Mouse (Mus musculus) limb, embryonic 14.5 days (tissue): ENCODE results near the gene Tmed9. TPM values are rescaled to one million over a fixed set of nuclear protein-coding genes. Genes with fewer than 3 reads are reported as not detected.
"Not testable (repeated sequence)": the region's sequence is repeated elsewhere in the genome, so short reads cannot be mapped to it uniquely, and the experiment has no call there.

Experiments
- ATAC-seq: fragments of 200-750 bp; cut with Nextera tagmentation; 2 replicates; pipeline ENCODE4 v1.8.0; 2017; ENCODE audit warnings: low read depth, moderate number of reproducible peaks, moderate TSS enrichment; ENCODE audit not compliant: low FRiP score
- DNase-seq: peaks from one replicate; pipeline ENCODE4 v3.0.0-alpha.2; 2015; ENCODE audit warnings: low spot score
- H3K27ac ChIP-seq: fragments of 300-500 bp; sonication (generic); replicated peaks from 2 replicates; pipeline ENCODE4 v1.5.1; 2014; ENCODE audit warnings: low read depth, mild to moderate bottlenecking, low read length, moderate library complexity, mixed read lengths
- H3K27me3 ChIP-seq: fragments of 300-500 bp; sonication (generic); 2 replicates; pipeline ENCODE4 v1.6.1; 2014; ENCODE audit warnings: low read length, mixed read lengths; ENCODE audit not compliant: control insufficient read depth, insufficient read depth
- H3K36me3 ChIP-seq: fragments of 300-500 bp; sonication (generic); 2 replicates; pipeline ENCODE4 v1.6.1; 2014; ENCODE audit warnings: mild to moderate bottlenecking, low read length, moderate library complexity, mixed read lengths; ENCODE audit not compliant: control insufficient read depth, insufficient read depth
- H3K4me1 ChIP-seq: fragments of 300-500 bp; sonication (generic); 2 replicates; pipeline ENCODE4 v1.6.1; 2014; ENCODE audit warnings: antibody characterized with exemption, low read length, mixed read lengths; ENCODE audit not compliant: control insufficient read depth, insufficient read depth
- H3K4me2 ChIP-seq: fragments of 300-500 bp; sonication (generic); replicated peaks from 2 replicates; pipeline ENCODE4 v1.6.1; 2014; ENCODE audit warnings: low read depth, mild to moderate bottlenecking, low read length, moderate library complexity; ENCODE audit not compliant: severe bottlenecking
- H3K4me3 ChIP-seq: fragments of 300-500 bp; sonication (generic); replicated peaks from 2 replicates; pipeline ENCODE4 v1.5.1; 2014; ENCODE audit warnings: low read length
- H3K9ac ChIP-seq: fragments of 300-500 bp; sonication (generic); 2 replicates; pipeline ENCODE4 v1.6.1; 2014; ENCODE audit warnings: mild to moderate bottlenecking, low read depth, low read length, moderate library complexity; ENCODE audit not compliant: severe bottlenecking
- H3K9me3 ChIP-seq: fragments of 300-500 bp; sonication (generic); 2 replicates; pipeline ENCODE4 v1.6.1; 2016; ENCODE audit warnings: low read length; ENCODE audit not compliant: control insufficient read depth
- POLR2A ChIP-seq: fragments of 200-500 bp; IDR thresholded peaks from 2 replicates; pipeline ENCODE4 v1.8.0; 2012; ENCODE audit warnings: inconsistent platforms, mild to moderate bottlenecking, moderate library complexity, borderline replicate concordance; ENCODE audit not compliant: insufficient read depth, insufficient read length; ENCODE audit errors: extremely low read depth
- WGBS: fragments of 180-500 bp; shearing (Covaris S2); extraction: QIAGEN DNeasy Blood & Tissue Kit; methylation state at CpG from one replicate; pipeline ENCODE4 v1.1.7; 2014; 5-methylcytosine and 5-hydroxymethylcytosine counted together
- polyA plus RNA-seq, 2 experiments: library from polyadenylated mRNA; depleted of rRNA in 1 of 2; stranded (reverse) in 1 of 2; unstranded in 1 of 2; fragments of >200 nt; fragmentation: Nextera tagmentation in 1 of 2; extraction: Ambion mirVana in 1 of 2; gene quantifications; 2 replicates each; pipeline versions ENCODE4 v1.2.1 to v1.2.3; 2012 to 2014

The Tmed9 gene
- polyA plus RNA-seq, 2 experiments: 78.6 to 228 TPM

DNA sequence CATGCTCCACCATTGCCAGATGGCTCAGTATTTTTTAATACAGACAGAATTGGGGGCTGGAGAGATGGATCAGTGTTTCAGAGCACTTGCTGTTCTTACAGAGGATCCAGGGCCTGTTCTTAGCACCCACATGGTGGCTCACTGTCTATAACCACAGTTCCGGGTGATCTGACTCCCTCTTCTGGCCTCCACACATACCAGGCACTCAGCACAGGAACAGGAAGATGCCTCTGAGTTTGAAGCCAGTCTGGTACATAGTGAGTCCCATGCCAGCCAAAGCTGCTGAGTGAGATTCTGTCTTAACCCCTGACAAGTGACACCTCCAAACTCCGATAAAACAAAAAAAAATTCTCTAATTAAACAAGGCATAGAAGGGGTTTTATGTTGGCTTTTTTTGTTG is 46.7 kb downstream of the Tmed9 start:
- peaks cover 12% of the 10 kb centered on the region for H3K4me1 ChIP-seq
- no peak overlapping the region for H3K27ac ChIP-seq
- WGBS: 76% methylated on average over 2 of the region's 2 CpGs
- H3K4me3 ChIP-seq: no peak overlapping the region
- ATAC-seq (no peak), DNase-seq (no peak)
- TF ChIP-seq POLR2A: no peak
- H3K27me3 ChIP-seq: no peaks in the 10 kb centered on the region
- H3K9ac ChIP-seq: no peak overlapping the region
- H3K4me2 ChIP-seq: no peak overlapping the region
- H3K36me3 ChIP-seq: peaks cover 8% of the 10 kb centered on the region; the same call in 1 of the 2 replicates
- H3K9me3 ChIP-seq: no peaks in the 10 kb centered on the region

DNA sequence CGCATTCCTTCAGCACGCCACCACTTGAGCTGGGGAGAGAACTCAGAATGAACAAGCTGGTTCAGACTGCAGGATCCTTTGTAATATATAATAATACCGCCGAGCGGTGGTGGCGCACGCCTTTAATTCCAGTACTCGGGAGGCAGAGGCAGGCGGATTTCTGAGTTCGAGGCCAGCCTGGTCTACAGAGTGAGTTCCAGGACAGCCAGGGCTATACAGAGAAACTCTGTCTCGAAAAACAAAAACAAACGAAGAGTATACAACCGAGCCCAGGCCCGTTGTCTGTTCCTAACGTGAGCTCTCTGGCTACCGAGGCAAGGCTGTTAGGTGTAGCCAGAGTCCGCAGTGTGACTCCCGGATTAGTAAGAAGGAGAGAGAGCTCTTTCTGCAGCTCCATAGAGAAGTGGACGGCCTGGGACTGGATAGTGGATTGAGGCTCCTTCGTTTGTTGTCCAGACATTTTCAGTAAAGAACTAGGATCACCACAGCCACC is 48.7 kb downstream of the Tmed9 start:
- ATAC-seq, DNase-seq, H3K9me3 ChIP-seq, H3K27me3 ChIP-seq: not testable (repeated sequence)
- peaks cover 25% of the 10 kb centered on the region for H3K36me3 ChIP-seq
- peak overlapping the region; percentile 84 for H3K9ac ChIP-seq
- WGBS: 20% methylated on average over 19 of the region's 20 CpGs
- peaks cover 12% of the 10 kb centered on the region for H3K4me1 ChIP-seq
- H3K27ac ChIP-seq: peak overlapping the region; percentile 90
- peak overlapping the region; percentile 84 for H3K4me3 ChIP-seq
- H3K4me2 ChIP-seq: peak overlapping the region; percentile 59

DNA sequence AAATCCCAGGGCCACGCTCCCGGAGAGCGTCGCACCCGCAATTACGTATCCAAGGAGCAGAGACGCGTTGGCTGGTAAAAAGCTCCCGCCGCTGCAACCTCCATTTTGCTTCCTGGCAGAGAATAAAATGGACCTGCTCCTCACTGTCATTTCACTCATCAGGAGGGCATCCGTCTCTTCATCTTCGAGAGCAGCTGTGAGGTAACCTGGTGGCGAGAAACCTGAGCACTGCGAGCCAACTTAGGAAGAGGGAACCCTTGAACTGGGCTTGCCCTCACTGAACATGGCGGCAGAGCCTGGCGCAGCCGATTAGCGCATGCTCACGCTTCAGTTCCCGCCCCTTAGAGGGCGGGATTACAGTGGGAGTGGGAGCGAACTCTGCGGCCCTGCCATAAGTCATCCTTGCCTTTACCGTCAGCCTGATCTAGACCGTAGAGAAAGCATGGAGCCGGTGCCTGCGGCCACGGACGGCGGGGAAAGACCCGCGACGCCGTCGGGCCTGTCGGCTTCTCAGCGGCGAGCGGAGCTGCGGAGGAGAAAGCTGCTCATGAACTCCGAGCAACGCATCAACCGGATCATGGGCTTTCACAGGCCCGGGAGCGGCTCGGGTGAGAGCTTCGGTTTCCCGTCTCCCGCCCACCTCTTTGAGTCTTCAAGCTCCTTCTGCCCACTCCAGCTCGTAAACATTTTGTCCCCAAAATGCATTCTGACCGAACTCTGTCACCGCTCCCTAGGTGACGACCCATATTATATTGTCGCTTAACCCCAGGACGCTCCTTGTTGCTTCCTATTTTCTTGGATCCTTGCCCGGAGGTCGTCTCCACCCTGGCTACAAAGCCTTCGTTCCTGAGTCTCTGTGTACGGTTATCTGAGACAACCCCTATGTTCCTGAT is 49.4 kb downstream of the Tmed9 start, which contains the start of gene Caml:
Gene Caml (plus strand): TSS at position 357 of the 893 bp plus-strand sequence.
- H3K4me3 ChIP-seq: peak within 1 kb of the TSS; percentile 84
- peak; percentile 98 for ATAC-seq

DNA sequence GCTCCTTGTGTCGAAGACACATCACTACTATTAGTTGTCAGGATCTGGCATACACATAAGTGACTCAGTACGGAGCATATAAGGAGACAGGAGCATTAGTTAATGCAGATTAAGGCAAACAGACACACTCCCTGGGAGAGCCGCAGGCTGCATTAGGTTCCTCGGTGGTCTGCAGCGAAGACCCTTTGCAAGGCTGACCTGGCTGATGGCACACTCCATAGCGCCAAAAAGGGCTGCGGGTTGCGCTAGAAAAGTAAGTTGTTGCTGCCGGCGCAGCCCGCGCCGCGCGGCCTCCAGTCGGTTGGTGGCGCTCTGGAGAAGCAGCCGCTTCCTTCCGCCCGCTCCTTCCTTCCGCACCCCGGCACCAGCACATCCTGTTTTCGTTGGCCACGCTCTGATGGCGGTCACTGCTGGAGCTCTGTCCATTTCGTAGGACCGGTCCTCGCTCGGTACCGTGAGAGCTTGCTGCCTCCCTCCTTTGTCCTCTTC is 61.2 kb downstream of the Tmed9 start, which contains the start of gene Ddx46:
Gene Ddx46 (plus strand): TSS at position 389 of the 489 bp plus-strand sequence.
- peak; percentile 94 for ATAC-seq
- no peaks in the 10 kb centered on the region for H3K4me1 ChIP-seq
- TF ChIP-seq POLR2A: 0 out of 2 replicates have a peak, but pooled peaks have one; percentile 25
- H3K27me3 ChIP-seq: no peaks in the 10 kb centered on the region
- H3K4me2 ChIP-seq: peak within 1 kb of the TSS; percentile 89
- no peaks in the 10 kb centered on the region for H3K9me3 ChIP-seq
- 7% methylated on average over 30 of the region's 30 CpGs for WGBS
- peak within 1 kb of the TSS; percentile 86 for H3K9ac ChIP-seq
- DNase-seq: peak; percentile 88
- peaks cover 59% of the 10 kb centered on the region for H3K36me3 ChIP-seq
- H3K4me3 ChIP-seq: peak within 1 kb of the TSS; percentile 97
- H3K27ac ChIP-seq: no peak within 1 kb of the TSS

More for the DNA sequence above, 49.4 kb downstream of the Tmed9 start, which contains the start of gene Caml:
- peak; percentile 95 for DNase-seq
- peak; percentile 67; the same call in 1 of the 2 replicates for TF ChIP-seq POLR2A
- Histone ChIP-seq H3K27me3 (no peaks in the 10 kb centered on the region), H3K9ac (peak within 1 kb of the TSS; percentile 84), H3K9me3 (no peaks in the 10 kb centered on the region), H3K36me3 (peaks cover 29% of the 10 kb centered on the region), H3K27ac (peak within 1 kb of the TSS; percentile 90), H3K4me2 (peak within 1 kb of the TSS; percentile 59), H3K4me1 (peaks cover 12% of the 10 kb centered on the region)
- under 1% methylated on average over 58 of the region's 59 CpGs for WGBS

DNA sequence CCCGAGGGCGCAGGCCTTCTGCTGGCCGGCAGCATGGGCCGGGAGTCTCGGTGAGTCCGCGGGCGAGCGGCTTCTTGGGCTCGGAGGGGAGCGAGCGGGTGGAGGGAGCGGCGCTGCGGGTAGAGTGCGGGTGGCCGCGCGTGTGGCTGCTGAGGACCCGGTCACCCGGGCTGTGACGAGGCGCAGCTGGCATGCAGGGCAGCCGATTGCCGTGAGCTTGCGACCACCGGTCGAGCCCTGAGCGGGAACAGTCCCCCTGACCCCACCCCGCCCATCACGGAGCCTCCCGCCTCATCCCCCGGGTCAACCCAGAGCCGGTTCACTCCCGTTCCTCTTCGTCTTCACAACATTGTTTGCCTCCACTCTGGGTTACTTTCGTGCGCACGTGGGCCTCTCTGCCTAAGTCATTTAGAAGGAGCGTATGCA is 61.6 kb downstream of the Tmed9 start:
- DNase-seq (no peak), ATAC-seq (peak; percentile 32; the same call in 1 of the 2 replicates)
- Histone ChIP-seq H3K27ac (no peak overlapping the region), H3K27me3 (no peaks in the 10 kb centered on the region), H3K9me3 (no peaks in the 10 kb centered on the region), H3K36me3 (peaks cover 59% of the 10 kb centered on the region), H3K4me3 (peak overlapping the region; percentile 97), H3K9ac (peak overlapping the region; percentile 86), H3K4me2 (peak overlapping the region; percentile 89), H3K4me1 (no peaks in the 10 kb centered on the region)
- no peak for TF ChIP-seq POLR2A
- under 1% methylated on average over 35 of the region's 40 CpGs for WGBS
